Mouse (Mus musculus): ENCODE data around the gene Gm21985.

Gm21985 gene

GRCm38 (mm10) chr2:112266242-112266592 lies at the start of gene Gm21985:
Gene Gm21985 (plus strand): TSS chr2:112266314.
- DNase-seq (ENCODE audit: inconsistent age in 2 of 2, low spot score in 1 of 2): peak; percentile 62 to 85

- no peak for DNase-seq (ENCODE audit: inconsistent age in 2 of 2, low spot score in 1 of 2)
Measured at GRCm38 (mm10) chr2:112217614-112218013, 48.5 kb upstream of the Gm21985 start.

- no peak for DNase-seq (ENCODE audit: inconsistent age in 2 of 2, low spot score in 1 of 2)
Measured at GRCm38 (mm10) chr2:112220880-112221279, 45.2 kb upstream of the Gm21985 start.

- no peak for DNase-seq (ENCODE audit: inconsistent age in 2 of 2, low spot score in 1 of 2)
Measured at GRCm38 (mm10) chr2:112222607-112223006, 43.5 kb upstream of the Gm21985 start.

- DNase-seq (ENCODE audit: inconsistent age in 2 of 2, low spot score in 1 of 2): no peak
Measured at GRCm38 (mm10) chr2:112224356-112224755, 41.8 kb upstream of the Gm21985 start.

- DNase-seq (ENCODE audit: inconsistent age in 2 of 2, low spot score in 1 of 2): no peak
Measured at GRCm38 (mm10) chr2:112232623-112233022, 33.5 kb upstream of the Gm21985 start.

GRCm38 (mm10) chr2:112236620-112237019 lies 29.5 kb upstream of the Gm21985 start:
- peak; percentile 50 to 51 for DNase-seq (ENCODE audit: inconsistent age in 2 of 2, low spot score in 1 of 2)

- DNase-seq (ENCODE audit: inconsistent age in 2 of 2, low spot score in 1 of 2): peak in 1 of 2 experiments; percentile 46
Measured at GRCm38 (mm10) chr2:112238006-112238405, 28.1 kb upstream of the Gm21985 start.

GRCm38 (mm10) chr2:112239212-112239934 lies 26.7 kb upstream of the Gm21985 start, which contains the start of gene Lpcat4:
Gene Lpcat4 (plus strand): TSS chr2:112239468.
- DNase-seq (ENCODE audit: inconsistent age in 2 of 2, low spot score in 1 of 2): peak; percentile 85 to 93

GRCm38 (mm10) chr2:112239935-112240721 lies 26.0 kb upstream of the Gm21985 start:
- peak in 1 of 2 experiments; percentile 45 for DNase-seq (ENCODE audit: inconsistent age in 2 of 2, low spot score in 1 of 2)

GRCm38 (mm10) chr2:112241787-112242186 lies 24.3 kb upstream of the Gm21985 start:
- no peak for DNase-seq (ENCODE audit: inconsistent age in 2 of 2, low spot score in 1 of 2)

- DNase-seq (ENCODE audit: inconsistent age in 2 of 2, low spot score in 1 of 2): no peak
Measured at GRCm38 (mm10) chr2:112245307-112245706, 20.8 kb upstream of the Gm21985 start.

- DNase-seq (ENCODE audit: inconsistent age in 2 of 2, low spot score in 1 of 2): no peak
Measured at GRCm38 (mm10) chr2:112246193-112246592, 19.9 kb upstream of the Gm21985 start.

GRCm38 (mm10) chr2:112247323-112247722 lies 18.8 kb upstream of the Gm21985 start:
- no peak for DNase-seq (ENCODE audit: inconsistent age in 2 of 2, low spot score in 1 of 2)

- no peak for DNase-seq (ENCODE audit: inconsistent age in 2 of 2, low spot score in 1 of 2)
Measured at GRCm38 (mm10) chr2:112249780-112250453, 16.2 kb upstream of the Gm21985 start.

GRCm38 (mm10) chr2:112254675-112255515 lies 11.2 kb upstream of the Gm21985 start:
- DNase-seq (ENCODE audit: inconsistent age in 2 of 2, low spot score in 1 of 2): peak; percentile 39 to 75

GRCm38 (mm10) chr2:112259241-112259962 lies 6.7 kb upstream of the Gm21985 start, which contains the start of gene Nutm1:
Gene Nutm1 (minus strand): TSS chr2:112259291.
- no peak for DNase-seq (ENCODE audit: inconsistent age in 2 of 2, low spot score in 1 of 2)

- DNase-seq (ENCODE audit: inconsistent age in 2 of 2, low spot score in 1 of 2): peak; percentile 89 to 97
Measured at GRCm38 (mm10) chr2:112261748-112262653, 4.1 kb upstream of the Gm21985 start, which contains the start of gene Nop10. Gene Nop10 (plus strand): TSS chr2:112261926.

- no peak for DNase-seq (ENCODE audit: inconsistent age in 2 of 2, low spot score in 1 of 2)
Measured at GRCm38 (mm10) chr2:112262779-112263295, 3.3 kb upstream of the Gm21985 start.
